Mouse (Mus musculus) urinary bladder, adult 2 months (tissue): ENCODE results near the gene Zfp322a. TPM values are rescaled to one million over a fixed set of nuclear protein-coding genes. Genes with fewer than 3 reads are reported as not detected.
"Not testable (repeated sequence)": the region's sequence is repeated elsewhere in the genome, so short reads cannot be mapped to it uniquely, and the experiment has no call there.

Experiments
- DNase-seq: peaks from one replicate; pipeline ENCODE4 v3.0.0; 2022; ENCODE audit warnings: low spot score
- polyA plus RNA-seq: library from polyadenylated mRNA; depleted of rRNA; stranded (reverse); fragments of >200 nt; gene quantifications from 2 replicates; pipeline ENCODE4 v1.2.3, GENCODE M21; 2012; rRNA removed

Zfp322a gene
- polyA plus RNA-seq, 1 experiment: 15.8 TPM

- DNase-seq: no peak
Observed at GRCm38 (mm10) chr13:23317305-23317889, 51.6 kb downstream of the Zfp322a start.

- DNase-seq: no peak
Observed at GRCm38 (mm10) chr13:23312909-23313669, 55.9 kb downstream of the Zfp322a start.

- no peak for DNase-seq
Observed at GRCm38 (mm10) chr13:23310036-23310435, 59.0 kb downstream of the Zfp322a start.

GRCm38 (mm10) chr13:23309495-23310011, 59.5 kb downstream of the Zfp322a start:
- DNase-seq: no peak

GRCm38 (mm10) chr13:23308639-23309307, 60.2 kb downstream of the Zfp322a start:
- DNase-seq: not testable (repeated sequence)

- DNase-seq: no peak
Observed at GRCm38 (mm10) chr13:23307069-23307814, 61.8 kb downstream of the Zfp322a start.

- DNase-seq: no peak
Observed at GRCm38 (mm10) chr13:23306707-23307068, 62.3 kb downstream of the Zfp322a start.

Other genes starting within 250 kb of the Zfp322a start
- gene Vmn1r218, start 236.1 kb downstream of the Zfp322a start, polyA plus RNA-seq: not detected in 2 replicates
- not detected in 2 replicates for gene Vmn1r219, start 209.9 kb downstream of the Zfp322a start, polyA plus RNA-seq
- not detected in 2 replicates for gene Vmn1r220, start 181.2 kb downstream of the Zfp322a start, polyA plus RNA-seq
- gene Vmn1r221, start 155.1 kb downstream of the Zfp322a start, polyA plus RNA-seq: not detected in 2 replicates
- gene Vmn1r222, start 133.3 kb downstream of the Zfp322a start, polyA plus RNA-seq: not detected in 2 replicates
- gene Vmn1r223, start 122.1 kb downstream of the Zfp322a start, polyA plus RNA-seq: not detected in 2 replicates
- 7.9 TPM in 2 replicates for gene Abt1, start 54.7 kb upstream of the Zfp322a start, polyA plus RNA-seq
- gene Btn1a1, start 96.7 kb upstream of the Zfp322a start, polyA plus RNA-seq: not detected in 2 replicates
- 0.04 TPM in 1 of 2 replicates, not detected in the other for gene Btn2a2, start 119.6 kb upstream of the Zfp322a start, polyA plus RNA-seq
- 27.8 and 30.5 TPM in 2 replicates for gene Hist1h4h, start 161.8 kb upstream of the Zfp322a start, polyA plus RNA-seq
- gene Hist1h2af, start 164.7 kb upstream of the Zfp322a start, polyA plus RNA-seq: 1.3 and 5.2 TPM in 2 replicates
- 0.40 and 0.90 TPM in 2 replicates for gene Hist1h3g, start 166.2 kb upstream of the Zfp322a start, polyA plus RNA-seq
- 0.60 and 0.69 TPM in 2 replicates for gene Hist1h2bh, start 174.2 kb upstream of the Zfp322a start, polyA plus RNA-seq
- gene Hist1h3f, start 174.8 kb upstream of the Zfp322a start, polyA plus RNA-seq: 0.44 and 0.78 TPM in 2 replicates
- 0.26 and 0.78 TPM in 2 replicates for gene Hist1h4f, start 182.4 kb upstream of the Zfp322a start, polyA plus RNA-seq
- gene Hist1h1d, start 184.1 kb upstream of the Zfp322a start, polyA plus RNA-seq: 0.62 and 0.90 TPM in 2 replicates
- 0.83 and 1.6 TPM in 2 replicates for gene Hist1h3e, start 193.2 kb upstream of the Zfp322a start, polyA plus RNA-seq
- 0.15 and 0.53 TPM in 2 replicates for gene Hist1h2ae, start 202.0 kb upstream of the Zfp322a start, polyA plus RNA-seq
- 7.4 and 9.9 TPM in 2 replicates for gene Hist1h2bg, start 202.2 kb upstream of the Zfp322a start, polyA plus RNA-seq
- 0.75 TPM in 1 of 2 replicates, not detected in the other for gene Hist1h2bf, start 205.0 kb upstream of the Zfp322a start, polyA plus RNA-seq
- gene Hist1h2ad, start 205.2 kb upstream of the Zfp322a start, polyA plus RNA-seq: 1.6 and 1.9 TPM in 2 replicates
- 2.5 and 2.6 TPM in 2 replicates for gene Hist1h3d, start 206.6 kb upstream of the Zfp322a start, polyA plus RNA-seq
- gene Hist1h4d, start 212.4 kb upstream of the Zfp322a start, polyA plus RNA-seq: 0.47 and 3.4 TPM in 2 replicates